Mouse (Mus musculus) embryonic stem cell, embryonic (primary cell): ENCODE data around the gene Hyal2.

Source experiments
- CTCF ChIA-PET, 4 experiments: fragments of 300-600 bp in 2 of 4; fragments of 350-600 bp in 2 of 4; sonication (Branson Sonifier 250); formaldehyde crosslinking; loops; one replicate each; lab custom pipeline; 2022; ENCODE audit warnings: inconsistent platforms in 2 of 4; lab: Charles Lee
- POLR2A ChIA-PET, 4 experiments: fragments of 300-600 bp in 2 of 4; fragments of 350-600 bp in 2 of 4; sonication (Branson Sonifier 250); formaldehyde crosslinking; loops; one replicate each; lab custom pipeline; 2022; ENCODE audit warnings: antibody characterized with exemption in 4 of 4, inconsistent platforms in 1 of 4; lab: Charles Lee

The Hyal2 gene

GRCm38 (mm10) chr9:107568331-107569261, 851 bp downstream of the Hyal2 start:
- ChIA-PET POLR2A (interaction anchor here in 3 of 4 experiments (0.7 to 29.0 kb wide), 41 partner anchors 8 to 948 kb away, joined by 3 to 450 read pairs (median 5); partner anchors contain the start of genes Hyal1 (in 3 of the 3), Ifrd2 (in 3 of the 3), Hyal3 (in 2 of the 3) and Naa80 (in 2 of the 3)), CTCF (interaction anchor here (0.5 to 2.6 kb wide), 20 partner anchors 12 to 440 kb away, joined by 3 to 14 read pairs (median 3); partner anchors contain the start of genes Hyal3 (in 1 of the 4), Ifrd2 (in 1 of the 4), Rassf1 (in 1 of the 4) and Tmem115 (in 1 of the 4))

DNA sequence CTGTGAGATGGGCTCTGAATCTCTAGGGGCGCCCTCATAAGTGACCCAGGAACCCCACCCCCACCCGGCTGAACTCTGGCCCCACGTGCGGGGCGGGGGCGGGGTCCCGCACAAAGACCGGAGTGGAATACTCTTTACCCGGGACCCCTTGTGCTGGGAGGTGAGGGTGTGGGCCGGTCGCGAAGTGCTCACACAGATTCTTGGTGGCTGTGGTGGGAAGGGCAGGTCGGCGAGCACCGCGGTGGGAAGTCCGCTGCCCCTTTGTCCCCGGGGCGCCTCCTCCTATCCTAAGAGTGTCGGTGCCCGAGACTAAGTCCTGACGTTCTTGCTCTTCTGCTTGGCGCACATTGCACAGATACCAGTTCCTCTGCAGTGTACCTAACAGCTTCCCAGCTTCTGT, 1.5 kb downstream of the Hyal2 start:
- POLR2A ChIA-PET: interaction anchor here in 3 of 4 experiments (0.7 to 29.0 kb wide), 31 partner anchors 7 to 947 kb away, joined by 3 to 450 read pairs (median 8); partner anchors contain the start of genes Ifrd2 (in 3 of the 3), Hyal1 (in 2 of the 3), Hyal3 (in 2 of the 3) and Naa80 (in 2 of the 3)
- CTCF ChIA-PET: interaction anchor here in 3 of 4 experiments (0.5 to 2.6 kb wide), 16 partner anchors 14 to 439 kb away, joined by 3 to 14 read pairs (median 3); partner anchors contain the start of genes Ifrd2 (in 1 of the 3), Rassf1 (in 1 of the 3) and Tmem115 (in 1 of the 3)

DNA sequence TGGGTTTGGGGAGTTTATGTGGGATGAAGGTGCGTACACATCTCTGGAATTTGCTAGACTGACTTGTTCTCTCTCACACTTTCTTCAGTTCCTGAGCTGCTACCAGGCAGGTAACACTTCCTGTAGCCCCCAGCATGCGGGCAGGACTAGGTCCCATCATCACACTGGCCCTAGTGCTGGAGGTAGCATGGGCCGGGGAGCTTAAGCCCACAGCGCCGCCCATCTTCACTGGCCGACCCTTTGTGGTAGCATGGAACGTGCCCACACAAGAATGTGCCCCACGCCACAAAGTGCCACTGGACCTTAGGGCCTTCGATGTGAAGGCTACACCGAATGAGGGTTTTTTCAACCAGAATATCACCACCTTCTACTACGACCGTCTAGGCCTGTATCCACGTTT, 2.3 kb downstream of the Hyal2 start:
- ChIA-PET POLR2A (interaction anchor here in 3 of 4 experiments (1.0 to 29.0 kb wide), 20 partner anchors 11 to 74 kb away, joined by 4 to 450 read pairs (median 9); partner anchors contain the start of genes Ifrd2 (in 3 of the 3), Hyal3 (in 2 of the 3), Rassf1 (in 2 of the 3) and Zmynd10 (in 2 of the 3)), CTCF (interaction anchor here in 3 of 4 experiments (0.5 to 2.5 kb wide), 9 partner anchors 10 to 401 kb away, joined by 3 to 5 read pairs (median 3); partner anchors contain the start of genes Hyal3 (in 1 of the 3) and Tmem115 (in 1 of the 3))

DNA sequence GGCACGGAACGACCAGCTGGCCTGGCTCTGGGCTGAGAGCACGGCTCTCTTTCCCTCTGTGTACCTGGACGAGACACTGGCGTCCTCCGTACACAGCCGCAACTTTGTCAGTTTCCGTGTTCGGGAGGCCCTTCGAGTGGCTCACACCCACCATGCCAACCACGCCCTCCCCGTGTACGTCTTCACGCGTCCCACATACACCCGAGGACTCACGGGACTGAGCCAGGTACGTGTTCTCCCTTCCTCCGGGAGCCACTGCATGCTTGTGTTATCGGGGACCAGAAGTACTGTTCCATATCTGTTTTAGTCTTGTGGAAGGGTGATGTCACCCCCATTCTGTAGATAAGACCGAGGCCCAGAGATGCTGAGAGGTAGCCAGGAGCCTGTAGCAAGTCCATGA, 3.1 kb downstream of the Hyal2 start:
- POLR2A ChIA-PET: interaction anchor here in 2 of 4 experiments (1.4 to 29.0 kb wide), 11 partner anchors 10 to 74 kb away, joined by 4 to 450 read pairs (median 22); partner anchors contain the start of genes Hyal3 (in 2 of the 2), Ifrd2 (in 2 of the 2), Naa80 (in 1 of the 2) and Rassf1 (in 1 of the 2)
- CTCF ChIA-PET: interaction anchor here in 2 of 4 experiments (0.5 to 1.0 kb wide), 3 partner anchors 9 to 118 kb away, joined by 3 read pairs; partner anchors contain the start of gene Hyal3 (in 1 of the 2)

GRCm38 (mm10) chr9:107571534-107572326, 4.0 kb downstream of the Hyal2 start:
- ChIA-PET POLR2A (interaction anchor here in 3 of 4 experiments (0.5 to 29.0 kb wide), 19 partner anchors 9 to 172 kb away, joined by 3 to 450 read pairs (median 5); partner anchors contain the start of genes Tusc2 (in 3 of the 3), Hyal3 (in 2 of the 3), Ifrd2 (in 2 of the 3) and Cacna2d2 (in 1 of the 3)), CTCF (interaction anchor here in 3 of 4 experiments (0.6 to 1.6 kb wide), 5 partner anchors 8 to 125 kb away, joined by 3 to 5 read pairs (median 3); partner anchors contain the start of genes Hyal3 (in 1 of the 3) and Zmynd10 (in 1 of the 3))

DNA sequence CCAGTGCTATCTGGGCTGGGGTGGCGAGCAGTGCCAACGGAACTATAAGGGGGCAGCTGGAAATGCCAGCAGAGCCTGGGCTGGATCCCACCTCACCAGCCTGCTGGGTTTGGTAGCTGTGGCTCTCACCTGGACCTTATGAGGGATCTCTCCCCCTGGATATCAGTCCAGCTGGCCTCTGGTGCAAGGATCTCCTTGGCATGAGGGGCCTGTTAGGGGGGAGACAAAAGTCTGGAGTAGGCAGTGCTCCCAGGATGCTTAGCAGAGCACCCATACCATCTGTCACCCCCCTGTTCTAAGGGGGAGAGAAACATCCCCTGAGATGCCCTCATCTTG, 4.5 kb downstream of the Hyal2 start:
- ChIA-PET POLR2A (interaction anchor here in 3 of 4 experiments (0.5 to 29.0 kb wide), 20 partner anchors 8 to 173 kb away, joined by 3 to 450 read pairs (median 5); partner anchors contain the start of genes Tusc2 (in 3 of the 3), Hyal3 (in 2 of the 3), Ifrd2 (in 2 of the 3) and Cacna2d2 (in 1 of the 3)), CTCF (interaction anchor here (0.6 to 1.6 kb wide), 5 partner anchors 25 to 157 kb away, joined by 3 to 13 read pairs (median 3); partner anchors contain the start of gene Zmynd10 (in 1 of the 4))

- POLR2A ChIA-PET: interaction anchor here in 3 of 4 experiments (0.6 to 29.0 kb wide), 10 partner anchors 7 to 200 kb away, joined by 3 to 450 read pairs (median 3); partner anchors contain the start of genes Cyb561d2 (in 1 of the 3), Hyal3 (in 1 of the 3), Ifrd2 (in 1 of the 3) and Naa80 (in 1 of the 3)
- CTCF ChIA-PET: interaction anchor here in 2 of 4 experiments (0.6 to 2.4 kb wide), 2 partner anchors 9 to 57 kb away, joined by 4 to 7 read pairs; no protein-coding TSS in a partner anchor
These were observed 6.0 kb downstream of the Hyal2 start for GRCm38 (mm10) chr9:107573774-107574173.

DNA sequence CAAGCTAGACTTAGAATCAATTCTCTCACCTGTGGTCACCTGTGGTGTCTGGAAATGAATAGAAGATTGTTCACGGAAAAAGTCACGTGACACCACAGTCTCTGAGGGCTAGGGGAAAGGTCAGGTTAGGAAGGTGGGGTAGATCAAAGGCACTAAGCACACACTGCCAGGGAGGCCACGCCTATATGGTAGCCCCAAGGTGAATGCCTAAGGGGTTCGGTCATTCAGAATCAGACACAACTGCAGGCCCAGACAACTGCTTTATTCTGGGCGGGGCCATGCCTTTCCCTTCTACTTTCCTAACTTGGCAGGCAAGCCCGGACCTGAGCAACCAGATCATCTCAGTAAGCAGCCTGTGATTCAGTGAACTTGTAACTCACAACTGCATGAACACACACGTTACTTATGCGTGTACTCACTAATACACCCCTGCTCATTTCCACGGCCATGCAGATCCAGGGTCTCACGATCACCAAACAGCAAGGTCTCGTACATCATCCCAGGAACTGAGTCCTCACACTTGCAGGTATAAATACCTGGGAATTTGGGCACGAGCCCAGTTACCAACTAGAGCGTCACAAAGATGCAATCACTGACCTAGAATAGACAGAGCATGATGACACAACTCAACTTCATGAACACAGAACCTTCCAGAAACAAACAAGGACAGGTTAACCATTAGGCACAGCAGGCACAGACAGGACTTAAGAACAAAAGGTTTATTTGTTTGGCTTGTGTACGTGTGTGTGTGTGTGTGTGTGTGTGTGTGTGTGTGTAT, 8.0 kb downstream of the Hyal2 start:
- POLR2A ChIA-PET: interaction anchor here (0.5 to 29.0 kb wide), 54 partner anchors 8 to 753 kb away, joined by 3 to 450 read pairs (median 5); partner anchors contain the start of genes Cyb561d2 (in 2 of the 4), Ifrd2 (in 2 of the 4), Nprl2 (in 2 of the 4) and Tusc2 (in 2 of the 4)
- CTCF ChIA-PET: interaction anchor here in 3 of 4 experiments (0.7 to 2.4 kb wide), 17 partner anchors 9 to 176 kb away, joined by 3 to 12 read pairs (median 4); partner anchors contain the start of genes Tusc2 (in 2 of the 3), Cacna2d2 (in 1 of the 3) and Ifrd2 (in 1 of the 3)

DNA sequence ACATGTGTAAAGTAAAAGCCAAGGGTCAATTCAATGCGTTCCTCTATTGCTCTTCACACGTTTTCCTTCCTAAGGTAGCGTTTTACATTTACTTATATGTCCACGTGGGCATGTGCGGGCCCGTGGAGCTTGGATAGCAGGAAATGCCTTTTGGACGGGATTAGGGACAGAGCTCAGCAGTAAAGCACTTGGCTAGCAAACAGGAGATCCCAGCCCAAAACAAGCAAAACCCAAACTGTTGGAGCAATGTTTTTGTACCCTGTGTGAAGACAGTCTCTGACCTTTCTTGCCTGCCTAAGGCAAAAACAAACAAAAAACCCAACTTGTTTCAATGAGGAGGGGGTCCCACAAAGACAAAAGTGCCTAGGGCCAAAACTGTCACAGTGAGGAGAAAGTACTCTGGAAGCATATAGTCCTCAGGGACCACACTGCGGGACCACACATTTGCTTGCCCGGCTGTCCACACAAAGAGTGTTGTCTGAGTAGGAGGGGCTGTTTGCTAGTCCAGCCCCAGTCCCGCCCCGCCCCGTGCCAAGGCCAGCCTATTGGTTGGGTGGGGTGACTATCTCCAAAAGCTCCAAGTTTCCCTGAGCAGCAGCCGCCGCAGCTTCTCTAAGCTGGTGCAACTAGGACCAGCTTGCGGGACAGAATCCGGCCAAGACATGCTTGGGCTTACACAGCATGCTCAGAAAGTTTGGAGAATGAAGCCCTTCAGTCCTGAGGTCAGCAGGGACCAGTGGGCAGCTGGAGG, 8.8 kb downstream of the Hyal2 start, which contains the start of gene Hyal1:
Gene Hyal1 (plus strand): TSS at position 571 of the 751 bp plus-strand sequence.
- POLR2A ChIA-PET: interaction anchor here (0.5 to 29.0 kb wide), 63 partner anchors 8 to 817 kb away, joined by 3 to 450 read pairs (median 4); partner anchors contain the start of genes Ifrd2 (in 4 of the 4), 6430571L13Rik (in 3 of the 4), Gnai2 (in 3 of the 4) and Tusc2 (in 3 of the 4)

DNA sequence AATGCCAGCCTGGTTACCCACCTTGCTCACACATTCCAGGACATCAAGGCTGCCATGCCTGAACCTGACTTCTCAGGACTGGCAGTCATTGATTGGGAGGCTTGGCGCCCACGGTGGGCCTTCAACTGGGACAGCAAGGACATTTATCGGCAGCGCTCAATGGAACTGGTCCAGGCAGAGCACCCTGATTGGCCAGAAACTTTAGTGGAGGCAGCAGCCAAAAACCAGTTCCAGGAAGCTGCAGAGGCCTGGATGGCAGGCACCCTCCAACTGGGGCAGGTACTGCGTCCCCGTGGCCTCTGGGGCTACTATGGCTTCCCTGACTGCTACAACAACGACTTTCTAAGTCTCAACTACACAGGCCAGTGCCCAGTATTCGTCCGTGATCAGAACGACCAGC, 10.1 kb downstream of the Hyal2 start:
- ChIA-PET CTCF (interaction anchor here in 1 of 4 experiments (0.5 to 2.0 kb wide), 5 partner anchors 23 to 68 kb away, joined by 3 to 9 read pairs (median 3); no protein-coding TSS in a partner anchor), POLR2A (interaction anchor here in 3 of 4 experiments (0.6 to 29.0 kb wide), 18 partner anchors 9 to 837 kb away, joined by 3 to 450 read pairs (median 7); partner anchors contain the start of genes Ifrd2 (in 3 of the 3), Tusc2 (in 2 of the 3), Cyb561d2 (in 1 of the 3) and Hyal2 (in 1 of the 3))

More for the DNA sequence above, 8.8 kb downstream of the Hyal2 start, which contains the start of gene Hyal1:
- CTCF ChIA-PET: interaction anchor here in 2 of 4 experiments (1.1 to 2.0 kb wide), 11 partner anchors 10 to 177 kb away, joined by 3 to 12 read pairs (median 4); partner anchors contain the start of genes Cacna2d2 (in 1 of the 2) and Ifrd2 (in 1 of the 2)

GRCm38 (mm10) chr9:107578587-107578986, 10.8 kb downstream of the Hyal2 start, which contains the start of gene Naa80:
Naa80 (plus strand) TSS chr9:107578887.
- CTCF ChIA-PET: interaction anchor here in 1 of 4 experiments (0.7 to 1.8 kb wide), 2 partner anchors 34 to 52 kb away, joined by 3 to 6 read pairs; no protein-coding TSS in a partner anchor
- POLR2A ChIA-PET: interaction anchor here in 3 of 4 experiments (0.6 to 29.0 kb wide), 17 partner anchors 9 to 838 kb away, joined by 3 to 450 read pairs (median 13); partner anchors contain the start of genes Ifrd2 (in 3 of the 3), Hyal2 (in 2 of the 3), Cyb561d2 (in 1 of the 3) and Nprl2 (in 1 of the 3)

DNA sequence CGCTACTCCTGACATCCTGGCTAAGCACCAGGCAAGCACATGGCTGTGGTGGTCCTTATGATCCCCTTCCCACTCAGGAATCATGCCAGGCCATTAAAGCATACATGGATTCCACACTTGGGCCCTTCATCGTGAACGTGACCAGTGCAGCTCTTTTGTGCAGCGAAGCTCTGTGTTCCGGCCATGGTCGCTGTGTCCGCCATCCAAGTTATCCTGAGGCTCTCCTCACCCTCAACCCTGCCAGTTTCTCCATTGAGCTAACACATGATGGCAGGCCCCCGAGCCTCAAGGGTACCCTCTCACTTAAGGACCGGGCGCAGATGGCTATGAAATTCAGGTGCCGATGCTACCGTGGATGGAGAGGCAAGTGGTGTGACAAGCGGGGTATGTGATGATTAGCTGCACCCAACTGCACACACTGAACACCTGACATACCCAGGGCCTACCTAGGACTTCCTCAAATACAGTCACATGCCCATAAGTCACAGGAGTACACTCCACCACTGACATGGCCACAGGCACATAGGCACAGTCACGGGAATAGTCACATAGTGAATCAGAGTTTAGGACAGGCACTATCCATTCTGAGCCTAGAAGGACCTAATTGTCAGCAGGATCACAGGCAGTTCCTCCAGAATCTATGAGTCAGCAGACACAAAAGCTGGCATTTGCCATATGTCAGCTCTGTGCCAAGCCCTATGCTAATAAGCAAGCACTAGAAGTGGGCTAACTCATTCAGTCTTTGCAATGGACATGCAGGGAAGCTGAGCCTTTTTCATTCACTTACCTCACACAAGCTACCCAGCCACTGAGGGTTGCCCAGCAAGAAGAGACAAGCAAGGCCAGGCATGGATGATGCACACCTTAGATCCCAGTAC, 11.5 kb downstream of the Hyal2 start:
- ChIA-PET POLR2A (interaction anchor here in 3 of 4 experiments (0.6 to 29.0 kb wide), 28 partner anchors 8 to 86 kb away, joined by 3 to 450 read pairs (median 7); partner anchors contain the start of genes Ifrd2 (in 3 of the 3), Cyb561d2 (in 2 of the 3), Gnai2 (in 2 of the 3) and Hyal2 (in 2 of the 3)), CTCF (interaction anchor here in 2 of 4 experiments (1.0 to 2.4 kb wide), 6 partner anchors 8 to 205 kb away, joined by 3 to 12 read pairs (median 4); no protein-coding TSS in a partner anchor)
